8 mouse cellular contexts compared by ENCODE assay signal in genomic region chr5:30886731-30887130, GRCm38 (mm10). TPM values are rescaled to one million over a fixed set of nuclear protein-coding genes. Genes with fewer than 3 reads are reported as not detected.
DNase-seq lines count a peak whose midpoint lies in the region; ATAC-seq and TF ChIP-seq lines count a peak whose summit lies in the region.

No protein-coding gene starts in this region.

- H3K4me1 ChIP-seq in heart, embryonic 13.5 days: peaks cover 25% of the 10 kb centered on the region
- H3K4me1 ChIP-seq in ES-Bruce4 (ENCODE audit: control insufficient read depth, insufficient read depth, low read length): no peaks in the 10 kb centered on the region
- peaks cover 18% of the 10 kb centered on the region for H3K4me1 ChIP-seq in forebrain, embryonic 16.5 days (replicated peaks; ENCODE audit: control insufficient read depth, insufficient read depth, low read length)
- peaks cover 19% of the 10 kb centered on the region for H3K4me1 ChIP-seq in liver, postnatal 0 days (ENCODE audit: insufficient read depth)

- no peak for ATAC-seq in heart, embryonic 13.5 days (ENCODE audit: extremely low read depth, insufficient number of reproducible peaks, low FRiP score, low TSS enrichment)
- no peak for ATAC-seq in forebrain, embryonic 16.5 days
- no peak for ATAC-seq in liver, postnatal 0 days

- 33% methylated on average over 5 of the region's 5 CpGs for WGBS in heart, embryonic 13.5 days
- WGBS in forebrain, embryonic 16.5 days: 22% methylated on average over 5 of the region's 5 CpGs
- 31% methylated on average over 5 of the region's 5 CpGs for WGBS in liver, postnatal 0 days (ENCODE audit: insufficient replicate concordance)

- no peaks in the 10 kb centered on the region for H3K27me3 ChIP-seq in heart, embryonic 13.5 days (replicated peaks)
- no peaks in the 10 kb centered on the region for H3K27me3 ChIP-seq in ES-Bruce4 (ENCODE audit: control insufficient read depth, insufficient read depth, low read length, poor library complexity, severe bottlenecking)
- no peaks in the 10 kb centered on the region for H3K27me3 ChIP-seq in forebrain, embryonic 16.5 days (replicated peaks; ENCODE audit: control insufficient read depth, insufficient read depth, low read length)
- no peaks in the 10 kb centered on the region for H3K27me3 ChIP-seq in liver, postnatal 0 days (ENCODE audit: insufficient read depth, low read length)

- H3K36me3 ChIP-seq in heart, embryonic 13.5 days: peaks cover 15% of the 10 kb centered on the region
- no peaks in the 10 kb centered on the region for H3K36me3 ChIP-seq in ES-Bruce4 (ENCODE audit: control insufficient read depth, insufficient read depth, low read length, poor library complexity, severe bottlenecking)
- H3K36me3 ChIP-seq in forebrain, embryonic 16.5 days (ENCODE audit: control insufficient read depth, insufficient read depth): peaks cover 4% of the 10 kb centered on the region; the same call in 1 of the 2 replicates
- 0 out of 2 replicates have a peak, but pooled peaks cover 4% of the 10 kb centered on the region for H3K36me3 ChIP-seq in liver, postnatal 0 days (replicated peaks; ENCODE audit: insufficient read depth, low read length)

- H3K27ac ChIP-seq in heart, embryonic 13.5 days (replicated peaks): peak overlapping the region; percentile 96
- no peak overlapping the region for H3K27ac ChIP-seq in ES-Bruce4 (ENCODE audit: insufficient read depth, low read length)
- peak overlapping the region; percentile 99 for H3K27ac ChIP-seq in forebrain, embryonic 16.5 days (ENCODE audit: low read length)
- peak overlapping the region; percentile 97 for H3K27ac ChIP-seq in liver, postnatal 0 days (ENCODE audit: low read depth)

- H3K9me3 ChIP-seq in heart, embryonic 13.5 days: no peaks in the 10 kb centered on the region
- H3K9me3 ChIP-seq in ES-Bruce4 (replicated peaks; ENCODE audit: control insufficient read depth, insufficient read depth, low read length, poor library complexity, severe bottlenecking): no peaks in the 10 kb centered on the region
- H3K9me3 ChIP-seq in forebrain, embryonic 16.5 days (ENCODE audit: control insufficient read depth, low read length): no peaks in the 10 kb centered on the region
- no peaks in the 10 kb centered on the region for H3K9me3 ChIP-seq in liver, postnatal 0 days (ENCODE audit: low read length)

- TF ChIP-seq POLR2A in ES-Bruce4 (IDR thresholded peaks at IDR 0.05; ENCODE audit: insufficient read depth, low read length): no peak

- intact Hi-C loops in heart, postnatal 36 days (cut with DNase I): loop anchor here (5.0 kb wide), 1 partner anchor 161 kb away; the partner anchor contains the start of genes Atraid and Slc5a6

- H3K4me3 ChIP-seq in heart, embryonic 13.5 days: peak overlapping the region; percentile 87
- H3K4me3 ChIP-seq in ES-Bruce4 (ENCODE audit: low read depth, low read length): no peak overlapping the region
- H3K4me3 ChIP-seq in forebrain, embryonic 16.5 days (replicated peaks; ENCODE audit: low read length): peak overlapping the region; percentile 58
- peak overlapping the region; percentile 80 for H3K4me3 ChIP-seq in liver, postnatal 0 days (ENCODE audit: low read depth, low read length)

- peak overlapping the region; percentile 92 for H3K9ac ChIP-seq in heart, embryonic 13.5 days
- peak overlapping the region; percentile 54 for H3K9ac ChIP-seq in ES-Bruce4 (ENCODE audit: low read depth, poor library complexity, severe bottlenecking)
- peak overlapping the region; percentile 89 for H3K9ac ChIP-seq in forebrain, embryonic 16.5 days (replicated peaks; ENCODE audit: low read depth, low read length)
- H3K9ac ChIP-seq in liver, postnatal 0 days (replicated peaks): peak overlapping the region; percentile 79

- no peak for TF ChIP-seq CTCF in ES-Bruce4 (IDR thresholded peaks at IDR 0.05; ENCODE audit: low read depth, low read length)
- no peak for TF ChIP-seq CTCF in liver, postnatal 0 days (IDR thresholded peaks at IDR 0.05; ENCODE audit: low read depth)

- TF ChIP-seq EP300 in ES-Bruce4 (IDR thresholded peaks at IDR 0.05; ENCODE audit: insufficient read depth, low read depth, low read length): no peak
- no peak for TF ChIP-seq EP300 in liver, postnatal 0 days (IDR thresholded peaks at IDR 0.05; ENCODE audit: low read depth)

- no peak for DNase-seq in heart, postnatal 36 days
- DNase-seq in liver, postnatal 0 days: no peak
- DNase-seq in adrenal gland, adult 8-10 months: no peak
- DNase-seq in thymus, postnatal 25 days: no peak
- DNase-seq in adrenal gland, adult 18-20 months (ENCODE audit: low spot score in 2 of 2): no peak

- H3K4me2 ChIP-seq in heart, embryonic 13.5 days: peak overlapping the region; percentile 82
- peak overlapping the region; percentile 72 for H3K4me2 ChIP-seq in forebrain, embryonic 16.5 days (ENCODE audit: low read length)
- H3K4me2 ChIP-seq in liver, postnatal 0 days (ENCODE audit: low read depth, low read length): peak overlapping the region; percentile 96

RNA-seq across cellular contexts. Expression of gene Agbl5, which starts 1.8 kb away (rescaled TPM):
- polyA plus RNA-seq in heart, embryonic 13.5 days (2015; fragmentation: Nextera tagmentation; extraction: Ambion mirVana): 9.9 and 11.5 TPM in 2 replicates
- 1 to 10 TPM; 4.1 to 7.1 TPM for total RNA-seq in heart, postnatal 36 days (2021)
- polyA plus RNA-seq in ES-Bruce4 (2011; ENCODE audit: insufficient read depth, insufficient read length, low read depth, missing spikeins): 22.0 and 22.3 TPM in 2 replicates
- 22.7 and 23.3 TPM in 2 replicates for polyA plus RNA-seq in forebrain, embryonic 16.5 days (2015; fragmentation: Nextera tagmentation; extraction: Ambion mirVana)
- 3.1 and 3.2 TPM in 2 replicates for polyA plus RNA-seq in liver, postnatal 0 days (2015; fragmentation: Nextera tagmentation; extraction: Ambion mirVana)
- 10 to 100 TPM in 3 of 4 experiments, 1 to 10 TPM in 1; 9.9 to 22.6 (median 17.7) TPM for total RNA-seq in adrenal gland, adult 8-10 months (2022)
- total RNA-seq in adrenal gland, adult 18-20 months (2021): 1 to 10 TPM; 8.3 TPM

RNA-seq across cellular contexts. Expression of gene Tmem214, which starts 18.9 kb away (rescaled TPM):
- 66.8 and 68.0 TPM in 2 replicates for polyA plus RNA-seq in heart, embryonic 13.5 days (2015; fragmentation: Nextera tagmentation; extraction: Ambion mirVana)
- 10 to 100 TPM; 37.7 to 40.2 TPM for total RNA-seq in heart, postnatal 36 days (2021)
- polyA plus RNA-seq in ES-Bruce4 (2011; ENCODE audit: insufficient read depth, insufficient read length, low read depth, missing spikeins): 50.4 and 56.3 TPM in 2 replicates
- polyA plus RNA-seq in forebrain, embryonic 16.5 days (2015; fragmentation: Nextera tagmentation; extraction: Ambion mirVana): 50.6 and 52.7 TPM in 2 replicates
- 32.1 and 33.0 TPM in 2 replicates for polyA plus RNA-seq in liver, postnatal 0 days (2015; fragmentation: Nextera tagmentation; extraction: Ambion mirVana)
- 10 to 100 TPM; 55.5 to 66.8 (median 59.6) TPM for total RNA-seq in adrenal gland, adult 8-10 months (2022)
- 10 to 100 TPM; 54.0 to 57.3 TPM for total RNA-seq in adrenal gland, adult 18-20 months (2021)

RNA-seq across cellular contexts. Expression of gene Ost4, which starts 20.9 kb away (rescaled TPM):
- polyA plus RNA-seq in heart, embryonic 13.5 days (2015; fragmentation: Nextera tagmentation; extraction: Ambion mirVana): 421 and 441 TPM in 2 replicates
- 100 to 1,000 TPM; 143 to 152 TPM for total RNA-seq in heart, postnatal 36 days (2021)
- 193 and 216 TPM in 2 replicates for polyA plus RNA-seq in ES-Bruce4 (2011; ENCODE audit: insufficient read depth, insufficient read length, low read depth, missing spikeins)
- polyA plus RNA-seq in forebrain, embryonic 16.5 days (2015; fragmentation: Nextera tagmentation; extraction: Ambion mirVana): 216 and 217 TPM in 2 replicates
- polyA plus RNA-seq in liver, postnatal 0 days (2015; fragmentation: Nextera tagmentation; extraction: Ambion mirVana): 263 and 277 TPM in 2 replicates
- 100 to 1,000 TPM; 210 to 235 (median 214) TPM for total RNA-seq in adrenal gland, adult 8-10 months (2022)
- 100 to 1,000 TPM; 219 to 254 TPM for total RNA-seq in adrenal gland, adult 18-20 months (2021)

RNA-seq across cellular contexts. Expression of gene Emilin1, which starts 26.5 kb away (rescaled TPM):
- polyA plus RNA-seq in heart, embryonic 13.5 days (2015; fragmentation: Nextera tagmentation; extraction: Ambion mirVana): 166 and 168 TPM in 2 replicates
- total RNA-seq in heart, postnatal 36 days (2021): 10 to 100 TPM; 22.0 to 23.7 TPM
- polyA plus RNA-seq in ES-Bruce4 (2011; ENCODE audit: insufficient read depth, insufficient read length, low read depth, missing spikeins): 2.5 and 3.2 TPM in 2 replicates
- polyA plus RNA-seq in forebrain, embryonic 16.5 days (2015; fragmentation: Nextera tagmentation; extraction: Ambion mirVana): 13.5 and 20.5 TPM in 2 replicates
- polyA plus RNA-seq in liver, postnatal 0 days (2015; fragmentation: Nextera tagmentation; extraction: Ambion mirVana): 25.3 and 30.9 TPM in 2 replicates
- 10 to 100 TPM; 48.7 to 62.4 (median 51.8) TPM for total RNA-seq in adrenal gland, adult 8-10 months (2022)
- 10 to 100 TPM; 36.3 to 38.9 TPM for total RNA-seq in adrenal gland, adult 18-20 months (2021)

RNA-seq across cellular contexts. Expression of gene Khk, which starts 34.5 kb away (rescaled TPM):
- 10.2 and 11.7 TPM in 2 replicates for polyA plus RNA-seq in heart, embryonic 13.5 days (2015; fragmentation: Nextera tagmentation; extraction: Ambion mirVana)
- 10 to 100 TPM; 19.9 to 26.6 TPM for total RNA-seq in heart, postnatal 36 days (2021)
- polyA plus RNA-seq in ES-Bruce4 (2011; ENCODE audit: insufficient read depth, insufficient read length, low read depth, missing spikeins): 12.9 and 14.0 TPM in 2 replicates
- polyA plus RNA-seq in forebrain, embryonic 16.5 days (2015; fragmentation: Nextera tagmentation; extraction: Ambion mirVana): 6.3 and 7.7 TPM in 2 replicates
- polyA plus RNA-seq in liver, postnatal 0 days (2015; fragmentation: Nextera tagmentation; extraction: Ambion mirVana): 56.9 and 57.7 TPM in 2 replicates
- total RNA-seq in adrenal gland, adult 8-10 months (2022): 10 to 100 TPM; 60.9 to 74.4 (median 69.4) TPM
- 10 to 100 TPM; 58.3 to 59.0 TPM for total RNA-seq in adrenal gland, adult 18-20 months (2021)
